Mouse (Mus musculus) E14TG2a.4 (cell line): ENCODE data around the gene Gm2237.
A peak's percentile ranks its signal among the peaks of the same experiment; 100 is the strongest.
"Not testable (repeated sequence)": the region's sequence is repeated elsewhere in the genome, so short reads cannot be mapped to it uniquely, and the experiment has no call there.

Experiments used
- H3K27me3 ChIP-seq: 2 replicates; pipeline ENCODE4 v1.6.1; 2014; ENCODE audit warnings: low read length, control low read depth; ENCODE audit not compliant: insufficient read depth
- H3K36me3 ChIP-seq: 2 replicates; pipeline ENCODE4 v1.6.1; 2014; ENCODE audit warnings: low read length, control low read depth; ENCODE audit not compliant: insufficient read depth
- H3K4me1 ChIP-seq: replicated peaks from 2 replicates; pipeline ENCODE4 v1.6.1; 2014; ENCODE audit warnings: low read depth, low read length, control low read depth
- H3K4me3 ChIP-seq: replicated peaks from 2 replicates; pipeline ENCODE4 v1.5.1; 2014; ENCODE audit warnings: mild to moderate bottlenecking, low read length
- H3K9me3 ChIP-seq: 2 replicates; pipeline ENCODE4 v1.6.1; 2014; ENCODE audit warnings: low read length, control low read depth

Gm2237 gene

GRCm38 (mm10) chr14:19584804-19585667 lies at the start of gene Gm2237:
TSS of gene Gm2237 (minus strand) at chr14:19585135.
- H3K27me3 ChIP-seq, H3K36me3 ChIP-seq, H3K9me3 ChIP-seq, H3K4me1 ChIP-seq: not testable (repeated sequence)
- H3K4me3 ChIP-seq, result peak within 1 kb of the TSS; percentile 49

GRCm38 (mm10) chr14:19602481-19602880 lies 17.5 kb upstream of the Gm2237 start, which contains the start of gene Gm5458:
TSS of gene Gm5458 (minus strand) at chr14:19602581.
- not testable (repeated sequence) for H3K36me3 ChIP-seq, H3K9me3 ChIP-seq, H3K27me3 ChIP-seq, H3K4me1 ChIP-seq, H3K4me3 ChIP-seq

- H3K4me3 ChIP-seq, H3K9me3 ChIP-seq, H3K27me3 ChIP-seq, H3K4me1 ChIP-seq, H3K36me3 ChIP-seq: not testable (repeated sequence)
These were observed 35.1 kb downstream of the Gm2237 start, which contains the start of gene Gm2244 for GRCm38 (mm10) chr14:19549863-19550262. TSS of gene Gm2244 (minus strand) at chr14:19549963.
